Mouse (Mus musculus): Measurements from ENCODE around the gene Pip5k1c. TPM values are rescaled to one million over a fixed set of nuclear protein-coding genes. Genes with fewer than 3 reads are reported as not detected.

The Pip5k1c gene
- polyA plus RNA-seq, 1 experiment from 2014 or later: 147 TPM

GRCm38 (mm10) chr10:81330007-81330406, 37.2 kb downstream of the Pip5k1c start:
- H3K36me3 ChIP-seq (ENCODE audit: control insufficient read depth, insufficient read depth, low read length): peaks cover 16% of the 10 kb centered on the region
- H3K4me3 ChIP-seq (ENCODE audit: low read depth, low read length): no peak overlapping the region
- H3K27ac ChIP-seq (ENCODE audit: low read length): no peak overlapping the region
- H3K4me2 ChIP-seq (ENCODE audit: low read length): no peak overlapping the region
- no peak overlapping the region for H3K9ac ChIP-seq (ENCODE audit: low read depth, low read length)
- ATAC-seq: no peak
- WGBS: 63% methylated on average over 4 of the region's 4 CpGs
- H3K4me1 ChIP-seq (ENCODE audit: control insufficient read depth, insufficient read depth, low read length): no peaks in the 10 kb centered on the region
- peaks cover 18% of the 10 kb centered on the region for H3K27me3 ChIP-seq (ENCODE audit: control insufficient read depth, insufficient read depth, low read depth, low read length)
- no peaks in the 10 kb centered on the region for H3K9me3 ChIP-seq (replicated peaks; ENCODE audit: control insufficient read depth, low read length, poor library complexity, severe bottlenecking)

- H3K9me3 ChIP-seq (replicated peaks; ENCODE audit: control insufficient read depth, low read length, poor library complexity, severe bottlenecking): no peaks in the 10 kb centered on the region
- no peaks in the 10 kb centered on the region for H3K36me3 ChIP-seq (ENCODE audit: control insufficient read depth, insufficient read depth, low read length)
- H3K4me2 ChIP-seq (ENCODE audit: low read length): no peak overlapping the region
- H3K27ac ChIP-seq (ENCODE audit: low read length): no peak overlapping the region
- no peaks in the 10 kb centered on the region for H3K4me1 ChIP-seq (ENCODE audit: control insufficient read depth, insufficient read depth, low read length)
- no peak for ATAC-seq
- H3K27me3 ChIP-seq (ENCODE audit: control insufficient read depth, insufficient read depth, low read depth, low read length): peaks cover 18% of the 10 kb centered on the region
- WGBS: 12% methylated on average over 27 of the region's 29 CpGs
- no peak overlapping the region for H3K4me3 ChIP-seq (ENCODE audit: low read depth, low read length)
- H3K9ac ChIP-seq (ENCODE audit: low read depth, low read length): no peak overlapping the region
Measured at GRCm38 (mm10) chr10:81332277-81332676, 39.5 kb downstream of the Pip5k1c start.

- no peaks in the 10 kb centered on the region for H3K36me3 ChIP-seq (ENCODE audit: control insufficient read depth, insufficient read depth, low read length)
Measured at GRCm38 (mm10) chr10:81334324-81334723, 41.6 kb downstream of the Pip5k1c start.

GRCm38 (mm10) chr10:81335393-81336340, 42.9 kb downstream of the Pip5k1c start:
- Histone ChIP-seq H3K9me3 (replicated peaks; ENCODE audit: control insufficient read depth, low read length, poor library complexity, severe bottlenecking) (no peaks in the 10 kb centered on the region), H3K4me3 (ENCODE audit: low read depth, low read length) (no peak overlapping the region), H3K4me2 (ENCODE audit: low read length) (no peak overlapping the region), H3K27ac (ENCODE audit: low read length) (no peak overlapping the region), H3K27me3 (ENCODE audit: control insufficient read depth, insufficient read depth, low read depth, low read length) (peaks cover 18% of the 10 kb centered on the region), H3K9ac (ENCODE audit: low read depth, low read length) (peak overlapping the region; percentile 25; the same call in 1 of the 2 replicates), H3K4me1 (ENCODE audit: control insufficient read depth, insufficient read depth, low read length) (no peaks in the 10 kb centered on the region), H3K36me3 (ENCODE audit: control insufficient read depth, insufficient read depth, low read length) (no peaks in the 10 kb centered on the region)
- WGBS: 39% methylated on average over 17 of the region's 19 CpGs
- ATAC-seq: no peak

More at GRCm38 (mm10) chr10:81334324-81334723, 41.6 kb downstream of the Pip5k1c start:
- Histone ChIP-seq H3K27me3 (ENCODE audit: control insufficient read depth, insufficient read depth, low read depth, low read length) (peaks cover 18% of the 10 kb centered on the region), H3K27ac (ENCODE audit: low read length) (no peak overlapping the region), H3K4me2 (ENCODE audit: low read length) (no peak overlapping the region), H3K9ac (ENCODE audit: low read depth, low read length) (no peak overlapping the region), H3K4me3 (ENCODE audit: low read depth, low read length) (no peak overlapping the region), H3K4me1 (ENCODE audit: control insufficient read depth, insufficient read depth, low read length) (no peaks in the 10 kb centered on the region), H3K9me3 (replicated peaks; ENCODE audit: control insufficient read depth, low read length, poor library complexity, severe bottlenecking) (no peaks in the 10 kb centered on the region)
- WGBS: 59% methylated on average over 11 of the region's 11 CpGs
- no peak for ATAC-seq

GRCm38 (mm10) chr10:81336558-81336957, 43.8 kb downstream of the Pip5k1c start:
- Histone ChIP-seq H3K4me3 (ENCODE audit: low read depth, low read length) (no peak overlapping the region), H3K27me3 (ENCODE audit: control insufficient read depth, insufficient read depth, low read depth, low read length) (peaks cover 25% of the 10 kb centered on the region), H3K9ac (ENCODE audit: low read depth, low read length) (no peak overlapping the region), H3K27ac (ENCODE audit: low read length) (no peak overlapping the region), H3K4me2 (ENCODE audit: low read length) (no peak overlapping the region), H3K9me3 (replicated peaks; ENCODE audit: control insufficient read depth, low read length, poor library complexity, severe bottlenecking) (no peaks in the 10 kb centered on the region), H3K36me3 (ENCODE audit: control insufficient read depth, insufficient read depth, low read length) (no peaks in the 10 kb centered on the region), H3K4me1 (ENCODE audit: control insufficient read depth, insufficient read depth, low read length) (no peaks in the 10 kb centered on the region)
- no peak for ATAC-seq
- WGBS: 96% methylated on average over 4 of the region's 4 CpGs

GRCm38 (mm10) chr10:81340551-81341332, 48.0 kb downstream of the Pip5k1c start:
- 37% methylated on average over 17 of the region's 17 CpGs for WGBS

GRCm38 (mm10) chr10:81341333-81341949, 48.7 kb downstream of the Pip5k1c start:
- Histone ChIP-seq H3K27ac (ENCODE audit: low read length) (no peak overlapping the region), H3K36me3 (ENCODE audit: control insufficient read depth, insufficient read depth, low read length) (no peaks in the 10 kb centered on the region), H3K4me1 (ENCODE audit: control insufficient read depth, insufficient read depth, low read length) (peaks cover 8% of the 10 kb centered on the region), H3K9me3 (replicated peaks; ENCODE audit: control insufficient read depth, low read length, poor library complexity, severe bottlenecking) (no peaks in the 10 kb centered on the region), H3K4me2 (ENCODE audit: low read length) (no peak overlapping the region), H3K27me3 (ENCODE audit: control insufficient read depth, insufficient read depth, low read depth, low read length) (peaks cover 38% of the 10 kb centered on the region), H3K9ac (ENCODE audit: low read depth, low read length) (no peak overlapping the region), H3K4me3 (ENCODE audit: low read depth, low read length) (no peak overlapping the region)
- 40% methylated on average over 16 of the region's 16 CpGs for WGBS
- no peak for ATAC-seq

More at GRCm38 (mm10) chr10:81340551-81341332, 48.0 kb downstream of the Pip5k1c start:
- Histone ChIP-seq H3K9me3 (replicated peaks; ENCODE audit: control insufficient read depth, low read length, poor library complexity, severe bottlenecking) (no peaks in the 10 kb centered on the region), H3K27ac (ENCODE audit: low read length) (no peak overlapping the region), H3K27me3 (ENCODE audit: control insufficient read depth, insufficient read depth, low read depth, low read length) (peaks cover 38% of the 10 kb centered on the region), H3K9ac (ENCODE audit: low read depth, low read length) (no peak overlapping the region), H3K4me3 (ENCODE audit: low read depth, low read length) (no peak overlapping the region), H3K4me1 (ENCODE audit: control insufficient read depth, insufficient read depth, low read length) (peaks cover 6% of the 10 kb centered on the region), H3K36me3 (ENCODE audit: control insufficient read depth, insufficient read depth, low read length) (no peaks in the 10 kb centered on the region), H3K4me2 (ENCODE audit: low read length) (no peak overlapping the region)
- no peak for ATAC-seq

GRCm38 (mm10) chr10:81342686-81343505, 50.1 kb downstream of the Pip5k1c start, which contains the start of gene Gipc3:
Gene Gipc3, minus strand, starts transcription at chr10:81343266.
- no peaks in the 10 kb centered on the region for H3K36me3 ChIP-seq (ENCODE audit: control insufficient read depth, insufficient read depth, low read length)
- H3K9ac ChIP-seq (ENCODE audit: low read depth, low read length): peak within 1 kb of the TSS; percentile 63
- H3K27me3 ChIP-seq (ENCODE audit: control insufficient read depth, insufficient read depth, low read depth, low read length): peaks cover 38% of the 10 kb centered on the region
- peak within 1 kb of the TSS; percentile 71 for H3K4me2 ChIP-seq (ENCODE audit: low read length)
- H3K9me3 ChIP-seq (replicated peaks; ENCODE audit: control insufficient read depth, low read length, poor library complexity, severe bottlenecking): no peaks in the 10 kb centered on the region
- 4% methylated on average over 64 of the region's 67 CpGs for WGBS
- peaks cover 15% of the 10 kb centered on the region for H3K4me1 ChIP-seq (ENCODE audit: control insufficient read depth, insufficient read depth, low read length)
- no peak for ATAC-seq
- peak within 1 kb of the TSS; percentile 43 for H3K4me3 ChIP-seq (ENCODE audit: low read depth, low read length)
- H3K27ac ChIP-seq (ENCODE audit: low read length): no peak within 1 kb of the TSS
